ENCODE assay signal across 19 mouse cellular contexts in the genomic region with DNA sequence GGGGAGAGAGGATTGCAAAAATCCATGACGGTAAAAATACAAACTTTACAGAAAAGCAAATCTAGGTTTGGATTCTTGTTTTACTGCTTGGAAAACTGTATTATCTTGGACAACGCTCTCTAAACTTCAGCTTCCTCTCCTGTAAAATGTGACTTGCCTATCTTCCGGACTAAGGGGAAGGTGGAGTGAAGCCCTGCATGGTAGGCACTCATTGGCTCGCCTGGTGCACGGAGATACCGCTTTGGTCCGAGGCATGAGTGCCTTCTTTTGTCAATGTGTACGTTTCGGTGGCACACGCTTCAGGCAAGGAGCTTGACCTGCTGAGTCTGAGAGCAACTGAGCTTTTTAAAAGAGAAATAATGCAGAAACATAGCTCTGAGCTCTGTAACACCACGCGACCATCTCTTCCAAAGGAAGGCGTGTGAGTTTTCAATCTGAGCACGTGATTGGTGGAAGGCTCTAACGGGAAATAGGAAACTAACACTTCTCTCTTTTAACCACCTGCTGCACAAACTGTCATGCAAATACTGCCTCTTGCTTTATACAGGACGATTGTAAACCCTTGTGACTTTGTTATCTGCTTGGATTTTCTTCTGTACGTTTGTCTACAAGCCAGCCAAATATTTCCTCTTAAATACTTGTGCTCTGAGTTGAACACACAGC. TPM values are rescaled to one million over a fixed set of nuclear protein-coding genes. Genes with fewer than 3 reads are reported as not detected.
DNase-seq lines count a peak whose midpoint lies in the region; ATAC-seq and TF ChIP-seq lines count a peak whose summit lies in the region.
"Had no signal": no experiment of that assay in that cellular context is flagged by ENCODE, and none has a peak within 500 bp of the region (broad histone marks: within the 10 kb centered on the region; RNA-seq: fewer than 3 reads in every experiment).

No protein-coding gene starts in this region.

- DNase-seq in heart, adult 9 months (ENCODE audit: low spot score in 2 of 2), result no peak
- DNase-seq in testis, postnatal 14 days (ENCODE audit: low spot score), result no peak
- DNase-seq in T-cell, adult 2 months (ENCODE audit: low spot score), result peak; percentile 15
- no peak for DNase-seq in gastrocnemius, adult 2 months
- DNase-seq: cerebellum, adult 18-20 months; embryo, embryonic 11 days; gastrocnemius, postnatal 10 days; kidney, adult 11 months; kidney, postnatal 14 days; left cerebral cortex, postnatal 4 days had no signal

- TF ChIP-seq POLR2A in testis, adult 2 months (IDR thresholded peaks at IDR 0.05; ENCODE audit: control insufficient read depth, low read depth, low read length), result no peak

- no peaks in the 10 kb centered on the region for H3K9me3 ChIP-seq in heart, embryonic 14.5 days (ENCODE audit: control insufficient read depth, low read length)
- H3K9me3 ChIP-seq in forebrain, embryonic 13.5 days (replicated peaks), result no peaks in the 10 kb centered on the region
- H3K9me3 ChIP-seq: forebrain, embryonic 15.5 days had no signal

- peak overlapping the region; percentile 16; the same call in 1 of the 2 replicates for H3K9ac ChIP-seq in heart, embryonic 14.5 days (ENCODE audit: low read length)
- no peak overlapping the region for H3K9ac ChIP-seq in forebrain, embryonic 13.5 days
- H3K9ac ChIP-seq: forebrain, embryonic 15.5 days; hindbrain, embryonic 14.5 days; liver, embryonic 14.5 days had no signal

- no peak for ATAC-seq in heart, embryonic 14.5 days (ENCODE audit: insufficient number of reproducible peaks, insufficient read depth, low FRiP score, low read depth)
- ATAC-seq in monocyte, adult 5-6 weeks (replicated peaks; ENCODE audit: insufficient number of reproducible peaks, low FRiP score, low TSS enrichment, poor library complexity, severe bottlenecking), result 0 out of 2 replicates have a peak, but pooled peaks have one; percentile 59
- no peak for ATAC-seq in forebrain, embryonic 13.5 days
- ATAC-seq: forebrain, embryonic 15.5 days had no signal

- 0 out of 4 replicates have a peak overlapping the region, but pooled peaks of 1 of the 2 experiments have one; percentile 5 for H3K4me3 ChIP-seq in heart, embryonic 14.5 days (ENCODE audit: control insufficient read depth in 1 of 2, insufficient read depth in 1 of 2, low read depth in 1 of 2, low read length in 2 of 2)
- peak overlapping the region; percentile 47 for H3K4me3 ChIP-seq in testis, adult 2 months (ENCODE audit: control insufficient read depth, low read depth, low read length)
- no peak overlapping the region for H3K4me3 ChIP-seq in gastrocnemius, adult 2 months
- H3K4me3 ChIP-seq in forebrain, embryonic 13.5 days, result no peak overlapping the region
- H3K4me3 ChIP-seq: forebrain, embryonic 15.5 days; myocyte had no signal

- intact Hi-C loops in gastrocnemius, adult 2 months (cut with DNase I), result no loop called here

- H3K4me2 ChIP-seq in heart, embryonic 14.5 days (ENCODE audit: low read length), result peak overlapping the region; percentile 58
- no peak overlapping the region for H3K4me2 ChIP-seq in forebrain, embryonic 13.5 days
- H3K4me2 ChIP-seq: forebrain, embryonic 15.5 days; hindbrain, embryonic 14.5 days had no signal

- TF ChIP-seq CTCF in testis, adult 2 months (IDR thresholded peaks at IDR 0.05; ENCODE audit: control insufficient read depth, insufficient read depth, insufficient replicate concordance, low read depth, low read length), result no peak
- TF ChIP-seq CTCF in gastrocnemius, adult 2 months (IDR thresholded peaks at IDR 0.05), result no peak

- no peaks in the 10 kb centered on the region for H3K27me3 ChIP-seq in heart, embryonic 14.5 days (ENCODE audit: control insufficient read depth, insufficient read depth, low read length)
- H3K27me3 ChIP-seq in testis, adult 2 months (ENCODE audit: control insufficient read depth, insufficient read depth, low read length), result no peaks in the 10 kb centered on the region
- H3K27me3 ChIP-seq in forebrain, embryonic 13.5 days, result no peaks in the 10 kb centered on the region
- H3K27me3 ChIP-seq: forebrain, embryonic 15.5 days had no signal

- H3K4me1 ChIP-seq in heart, embryonic 14.5 days (ENCODE audit: control insufficient read depth in 2 of 2, insufficient read depth in 2 of 2, low read length in 2 of 2), result peaks cover 0 to 10% of the 10 kb centered on the region in 2 experiments; a peak in 1 of 4 replicates
- H3K4me1 ChIP-seq in testis, adult 2 months (ENCODE audit: control insufficient read depth, insufficient read depth, low read length), result peaks cover 6% of the 10 kb centered on the region
- H3K4me1 ChIP-seq in forebrain, embryonic 13.5 days, result no peaks in the 10 kb centered on the region
- H3K4me1 ChIP-seq: forebrain, embryonic 15.5 days had no signal

- WGBS in heart, embryonic 14.5 days, result 53% methylated on average over 17 of the region's 17 CpGs
- WGBS in forebrain, embryonic 13.5 days, result 69% methylated on average over 17 of the region's 17 CpGs

- no peaks in the 10 kb centered on the region for H3K36me3 ChIP-seq in heart, embryonic 14.5 days (ENCODE audit: control insufficient read depth, insufficient read depth, low read length)
- H3K36me3 ChIP-seq in testis, adult 2 months (ENCODE audit: control insufficient read depth, insufficient read depth, low read length), result no peaks in the 10 kb centered on the region
- H3K36me3 ChIP-seq in forebrain, embryonic 13.5 days (ENCODE audit: poor library complexity, severe bottlenecking), result no peaks in the 10 kb centered on the region
- H3K36me3 ChIP-seq: forebrain, embryonic 15.5 days had no signal

- H3K27ac ChIP-seq in heart, embryonic 14.5 days (replicated peaks in 1 of 2; ENCODE audit: control insufficient read depth in 1 of 2, insufficient read depth in 1 of 2, low read depth in 2 of 2, low read length in 2 of 2), result no peak overlapping the region
- H3K27ac ChIP-seq in testis, adult 2 months (ENCODE audit: control insufficient read depth, insufficient read depth, low read depth, low read length), result no peak overlapping the region
- no peak overlapping the region for H3K27ac ChIP-seq in gastrocnemius, adult 2 months
- H3K27ac ChIP-seq in forebrain, embryonic 13.5 days, result no peak overlapping the region
- H3K27ac ChIP-seq: forebrain, embryonic 15.5 days; hindbrain, embryonic 14.5 days; liver, embryonic 14.5 days had no signal

RNA-seq across cellular contexts. Expression of gene Tctex1d1, which starts 23.0 kb away (rescaled TPM):
- not detected in 2 replicates for polyA plus RNA-seq in heart, embryonic 14.5 days (2014; fragmentation: Nextera tagmentation; extraction: Ambion mirVana)
- 334 and 417 TPM in 2 replicates for polyA plus RNA-seq in testis, adult 2 months (2012; rRNA removed)
- 0.58 TPM in 1 of 3 replicates, not detected in the others for total RNA-seq in monocyte, adult 5-6 weeks (2017)
- total RNA-seq in gastrocnemius, adult 2 months (2021), result not detected
- 0.56 and 1.9 TPM in 2 replicates for polyA plus RNA-seq in forebrain, embryonic 13.5 days (2015; fragmentation: Nextera tagmentation; extraction: Ambion mirVana)
- total RNA-seq: gastrocnemius, postnatal 10 days had no signal
- polyA plus RNA-seq: C2C12, myocyte had no signal

Comparison
In these comparisons a context has a peak if more than half of its experiments do, and no peak if none do; other contexts are left out.
1. RNA of gene Tctex1d1, which starts 23.0 kb away (polyA plus RNA-seq): 334 to 417 TPM in testis, adult 2 months; 0.56 to 1.9 TPM in forebrain, embryonic 13.5 days and not detected in heart, embryonic 14.5 days; every median in the first group is over 100 times any median in the second.